Mouse (Mus musculus) limb, embryonic 11.5 days (tissue): ENCODE data around the gene Aebp1. TPM values are rescaled to one million over a fixed set of nuclear protein-coding genes. Genes with fewer than 3 reads are reported as not detected.

Experiments
- ATAC-seq: fragments of 200-750 bp; cut with Nextera tagmentation; 2 replicates; pipeline ENCODE4 v1.8.0; 2017; ENCODE audit warnings: low read depth; ENCODE audit not compliant: insufficient number of reproducible peaks, low FRiP score, low TSS enrichment
- DNase-seq: peaks from one replicate; pipeline ENCODE4 v3.0.0-alpha.2; 2015; ENCODE audit warnings: low spot score
- H3K27ac ChIP-seq: fragments of 300-500 bp; sonication (generic); replicated peaks from 2 replicates; pipeline ENCODE4 v1.5.1; 2014; ENCODE audit warnings: low read depth, mild to moderate bottlenecking, low read length
- H3K27me3 ChIP-seq: fragments of 300-500 bp; sonication (generic); 2 replicates; pipeline ENCODE4 v1.6.1; 2014; ENCODE audit warnings: mild to moderate bottlenecking, low read length, mixed read lengths; ENCODE audit not compliant: control insufficient read depth, insufficient read depth
- H3K36me3 ChIP-seq: fragments of 300-500 bp; sonication (generic); 2 replicates; pipeline ENCODE4 v1.6.1; 2014; ENCODE audit warnings: mild to moderate bottlenecking, low read length, moderate library complexity, mixed read lengths; ENCODE audit not compliant: control insufficient read depth, insufficient read depth
- H3K4me1 ChIP-seq: fragments of 300-500 bp; sonication (generic); 2 replicates; pipeline ENCODE4 v1.6.1; 2014; ENCODE audit warnings: low read length, mixed read lengths; ENCODE audit not compliant: control insufficient read depth, insufficient read depth
- H3K4me2 ChIP-seq: fragments of 300-500 bp; sonication (generic); 2 replicates; pipeline ENCODE4 v1.6.1; 2014; ENCODE audit warnings: low read depth, mild to moderate bottlenecking, moderate library complexity; ENCODE audit not compliant: severe bottlenecking
- H3K4me3 ChIP-seq: fragments of 300-500 bp; sonication (generic); 2 replicates; pipeline ENCODE4 v1.5.1; 2014; ENCODE audit warnings: low read depth, low read length
- H3K9ac ChIP-seq: fragments of 300-500 bp; sonication (generic); 2 replicates; pipeline ENCODE4 v1.6.1; 2014; ENCODE audit warnings: mild to moderate bottlenecking, low read length
- H3K9me3 ChIP-seq: fragments of 300-500 bp; sonication (generic); 2 replicates; pipeline ENCODE4 v1.6.1; 2016; ENCODE audit warnings: low read length; ENCODE audit not compliant: control insufficient read depth
- WGBS: fragments of 180-500 bp; shearing (Covaris S2); extraction: QIAGEN DNeasy Blood & Tissue Kit; methylation state at CpG from one replicate; pipeline ENCODE4 v1.1.7; 2014; 5-methylcytosine and 5-hydroxymethylcytosine counted together
- polyA plus RNA-seq: library from polyadenylated mRNA; unstranded; fragments of >200 nt; fragmentation: Nextera tagmentation; extraction: Ambion mirVana; gene quantifications from 2 replicates; pipeline ENCODE4 v1.2.1, GENCODE M21; 2014

Gene Aebp1
- polyA plus RNA-seq, 1 experiment from 2014 or later: 5.3 TPM

- ATAC-seq (no peak), DNase-seq (no peak)
- Histone ChIP-seq H3K36me3 (no peaks in the 10 kb centered on the region), H3K4me1 (no peaks in the 10 kb centered on the region), H3K27me3 (no peaks in the 10 kb centered on the region), H3K4me3 (no peak overlapping the region), H3K4me2 (no peak overlapping the region), H3K9me3 (no peaks in the 10 kb centered on the region), H3K9ac (no peak overlapping the region), H3K27ac (no peak overlapping the region)
- 80% methylated on average over 2 of the region's 2 CpGs for WGBS
Measured at GRCm38 (mm10) chr11:5849316-5849715, 12.4 kb upstream of the Aebp1 start.

GRCm38 (mm10) chr11:5850452-5850851 is 11.3 kb upstream of the Aebp1 start:
- H3K9me3 ChIP-seq: no peaks in the 10 kb centered on the region
- WGBS: 63% methylated on average over 5 of the region's 5 CpGs
- DNase-seq: no peak
- H3K4me3 ChIP-seq: no peak overlapping the region
- no peak overlapping the region for H3K4me2 ChIP-seq
- H3K27me3 ChIP-seq: no peaks in the 10 kb centered on the region
- no peaks in the 10 kb centered on the region for H3K36me3 ChIP-seq
- H3K9ac ChIP-seq: no peak overlapping the region
- ATAC-seq: no peak
- no peaks in the 10 kb centered on the region for H3K4me1 ChIP-seq
- H3K27ac ChIP-seq: no peak overlapping the region

- WGBS: 71% methylated on average over 4 of the region's 4 CpGs
- no peaks in the 10 kb centered on the region for H3K27me3 ChIP-seq
- H3K9ac ChIP-seq: no peak overlapping the region
- H3K4me1 ChIP-seq: no peaks in the 10 kb centered on the region
- no peaks in the 10 kb centered on the region for H3K9me3 ChIP-seq
- H3K4me2 ChIP-seq: no peak overlapping the region
- DNase-seq (no peak), ATAC-seq (no peak)
- no peak overlapping the region for H3K4me3 ChIP-seq
- no peaks in the 10 kb centered on the region for H3K36me3 ChIP-seq
- H3K27ac ChIP-seq: no peak overlapping the region
Measured at GRCm38 (mm10) chr11:5851021-5851736, 10.6 kb upstream of the Aebp1 start.

- H3K9ac ChIP-seq: no peak overlapping the region
- no peaks in the 10 kb centered on the region for H3K4me1 ChIP-seq
- no peak overlapping the region for H3K4me2 ChIP-seq
- no peaks in the 10 kb centered on the region for H3K9me3 ChIP-seq
- H3K4me3 ChIP-seq: no peak overlapping the region
- H3K27ac ChIP-seq: no peak overlapping the region
- WGBS: 50% methylated on average over 1 of the region's 1 CpGs
- ATAC-seq (no peak), DNase-seq (no peak)
- H3K36me3 ChIP-seq: no peaks in the 10 kb centered on the region
- H3K27me3 ChIP-seq: no peaks in the 10 kb centered on the region
Measured at GRCm38 (mm10) chr11:5852314-5852713, 9.4 kb upstream of the Aebp1 start.

GRCm38 (mm10) chr11:5855481-5855880 is 6.3 kb upstream of the Aebp1 start:
- Histone ChIP-seq H3K9ac (no peak overlapping the region), H3K36me3 (no peaks in the 10 kb centered on the region), H3K4me1 (no peaks in the 10 kb centered on the region), H3K4me3 (no peak overlapping the region), H3K9me3 (no peaks in the 10 kb centered on the region; the same call in 1 of the 2 replicates), H3K27ac (no peak overlapping the region), H3K4me2 (no peak overlapping the region), H3K27me3 (no peaks in the 10 kb centered on the region)
- no peak for DNase-seq
- no peak for ATAC-seq

GRCm38 (mm10) chr11:5855902-5856301 is 5.8 kb upstream of the Aebp1 start:
- Histone ChIP-seq H3K27ac (no peak overlapping the region), H3K36me3 (no peaks in the 10 kb centered on the region), H3K4me3 (no peak overlapping the region), H3K9ac (no peak overlapping the region), H3K27me3 (peaks cover under 1% of the 10 kb centered on the region; the same call in 1 of the 2 replicates), H3K4me1 (no peaks in the 10 kb centered on the region), H3K4me2 (no peak overlapping the region), H3K9me3 (no peaks in the 10 kb centered on the region; the same call in 1 of the 2 replicates)
- DNase-seq (no peak), ATAC-seq (no peak)
- WGBS: 46% methylated on average over 7 of the region's 7 CpGs

GRCm38 (mm10) chr11:5856479-5857130 is 5.1 kb upstream of the Aebp1 start:
- no peak overlapping the region for H3K4me2 ChIP-seq
- no peak overlapping the region for H3K4me3 ChIP-seq
- no peak overlapping the region for H3K27ac ChIP-seq
- no peak for DNase-seq
- 78% methylated on average over 8 of the region's 8 CpGs for WGBS
- no peak for ATAC-seq
- no peaks in the 10 kb centered on the region for H3K36me3 ChIP-seq
- no peaks in the 10 kb centered on the region; the same call in 1 of the 2 replicates for H3K9me3 ChIP-seq
- peaks cover 7% of the 10 kb centered on the region; the same call in 1 of the 2 replicates for H3K27me3 ChIP-seq
- H3K9ac ChIP-seq: no peak overlapping the region
- no peaks in the 10 kb centered on the region; the same call in 1 of the 2 replicates for H3K4me1 ChIP-seq

GRCm38 (mm10) chr11:5858723-5859122 is 3.0 kb upstream of the Aebp1 start:
- peaks cover 13% of the 10 kb centered on the region for H3K27me3 ChIP-seq
- WGBS: 84% methylated on average over 1 of the region's 1 CpGs

More at GRCm38 (mm10) chr11:5858723-5859122, 3.0 kb upstream of the Aebp1 start:
- Histone ChIP-seq H3K4me3 (no peak overlapping the region), H3K27ac (no peak overlapping the region), H3K4me1 (peaks cover 8% of the 10 kb centered on the region), H3K9ac (no peak overlapping the region), H3K4me2 (no peak overlapping the region), H3K9me3 (no peaks in the 10 kb centered on the region; the same call in 1 of the 2 replicates), H3K36me3 (no peaks in the 10 kb centered on the region)
- no peak for ATAC-seq
- no peak for DNase-seq
